Mouse (Mus musculus) E14TG2a.4 (cell line): Measurements from ENCODE around the gene Serf2.
A peak's percentile ranks its signal among the peaks of the same experiment; 100 is the strongest.
"Not testable (repeated sequence)": the region's sequence is repeated elsewhere in the genome, so short reads cannot be mapped to it uniquely, and the experiment has no call there.

Experiments used
- H3K27me3 ChIP-seq: 2 replicates; pipeline ENCODE4 v1.6.1; 2014; ENCODE audit warnings: low read length, control low read depth; ENCODE audit not compliant: insufficient read depth
- H3K36me3 ChIP-seq: 2 replicates; pipeline ENCODE4 v1.6.1; 2014; ENCODE audit warnings: low read length, control low read depth; ENCODE audit not compliant: insufficient read depth
- H3K4me1 ChIP-seq: replicated peaks from 2 replicates; pipeline ENCODE4 v1.6.1; 2014; ENCODE audit warnings: low read depth, low read length, control low read depth
- H3K4me3 ChIP-seq: replicated peaks from 2 replicates; pipeline ENCODE4 v1.5.1; 2014; ENCODE audit warnings: mild to moderate bottlenecking, low read length
- H3K9me3 ChIP-seq: 2 replicates; pipeline ENCODE4 v1.6.1; 2014; ENCODE audit warnings: low read length, control low read depth
- CTCF ChIP-seq: conservative IDR thresholded peaks from 2 replicates; pipeline ENCODE4 v1.5.1; 2014; ENCODE audit warnings: low read length
- NANOG ChIP-seq: IDR thresholded peaks from 2 replicates; pipeline ENCODE4 v1.6.1; 2014; ENCODE audit warnings: borderline replicate concordance, low read length, mixed read lengths
- POU5F1 ChIP-seq: IDR thresholded peaks from 2 replicates; pipeline ENCODE4 v1.6.1; 2014; ENCODE audit warnings: low read length, borderline replicate concordance

The Serf2 gene

DNA sequence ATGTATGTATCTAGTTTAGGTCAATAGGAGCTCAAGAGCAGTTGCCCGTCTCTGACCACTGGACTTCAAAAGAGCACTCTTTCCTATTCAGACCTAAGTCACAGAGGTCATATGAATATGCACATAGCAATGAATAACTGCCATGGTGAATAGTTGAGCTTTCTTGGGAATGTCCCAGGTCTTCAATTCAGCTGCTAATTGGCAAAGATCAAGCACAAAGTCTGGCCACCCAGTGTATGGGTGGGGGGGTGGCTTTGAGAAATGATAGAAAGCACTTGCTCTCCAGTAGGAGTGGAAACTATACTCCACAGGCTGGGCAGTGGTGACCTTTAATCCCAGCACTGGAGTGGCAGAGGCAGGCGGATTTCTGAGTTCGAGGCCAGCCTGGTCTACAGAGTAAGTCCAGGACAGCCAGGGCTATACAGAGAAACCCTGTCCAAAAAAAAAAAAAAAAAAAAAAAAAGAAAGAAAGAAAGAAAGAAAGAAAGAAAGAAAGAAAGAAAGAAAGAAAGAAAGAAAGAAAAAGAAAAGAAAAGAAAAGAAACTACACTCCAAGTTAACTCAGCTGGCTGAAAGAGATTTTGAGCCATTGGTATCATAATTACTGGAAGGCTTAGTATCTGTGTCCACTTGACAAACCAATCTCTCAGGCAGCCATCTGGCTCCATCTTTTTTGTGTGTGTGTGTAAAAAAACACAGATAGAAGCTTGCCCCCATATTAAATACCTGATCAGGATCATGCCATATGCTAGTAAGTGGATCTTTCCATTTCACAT is 28.7 kb downstream of the Serf2 start:
- H3K4me1 ChIP-seq: peaks cover 9% of the 10 kb centered on the region
- no peaks in the 10 kb centered on the region for H3K27me3 ChIP-seq
- no peak overlapping the region for H3K4me3 ChIP-seq
- H3K9me3 ChIP-seq: no peaks in the 10 kb centered on the region
- H3K36me3 ChIP-seq: no peaks in the 10 kb centered on the region
- TF ChIP-seq NANOG (no peak), CTCF (no peak), POU5F1 (no peak; the same call in 1 of the 2 replicates)

DNA sequence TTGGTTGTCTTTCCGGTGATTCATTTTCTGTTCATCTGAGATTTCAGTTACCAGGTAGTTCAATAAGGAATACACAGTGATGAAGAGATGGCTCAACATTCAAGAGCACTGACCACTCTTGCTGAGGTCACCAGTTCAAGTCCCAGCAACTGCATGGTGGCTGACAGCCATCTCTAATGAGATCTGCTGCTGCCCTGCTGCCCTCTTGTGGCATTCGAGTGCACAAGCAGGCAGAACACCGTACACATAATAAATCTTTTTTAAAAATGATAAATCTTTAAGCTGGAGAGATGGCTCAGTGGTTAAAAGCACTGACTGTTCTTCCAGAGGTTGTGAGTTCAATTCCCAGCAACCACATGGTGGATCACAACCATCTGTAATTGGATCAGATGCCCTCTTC is 31.5 kb downstream of the Serf2 start:
- Histone ChIP-seq H3K4me3 (no peak overlapping the region), H3K27me3 (no peaks in the 10 kb centered on the region), H3K4me1 (peaks cover 24% of the 10 kb centered on the region), H3K9me3 (no peaks in the 10 kb centered on the region), H3K36me3 (no peaks in the 10 kb centered on the region)
- TF ChIP-seq NANOG (no peak), CTCF (peak; percentile 53), POU5F1 (no peak)

DNA sequence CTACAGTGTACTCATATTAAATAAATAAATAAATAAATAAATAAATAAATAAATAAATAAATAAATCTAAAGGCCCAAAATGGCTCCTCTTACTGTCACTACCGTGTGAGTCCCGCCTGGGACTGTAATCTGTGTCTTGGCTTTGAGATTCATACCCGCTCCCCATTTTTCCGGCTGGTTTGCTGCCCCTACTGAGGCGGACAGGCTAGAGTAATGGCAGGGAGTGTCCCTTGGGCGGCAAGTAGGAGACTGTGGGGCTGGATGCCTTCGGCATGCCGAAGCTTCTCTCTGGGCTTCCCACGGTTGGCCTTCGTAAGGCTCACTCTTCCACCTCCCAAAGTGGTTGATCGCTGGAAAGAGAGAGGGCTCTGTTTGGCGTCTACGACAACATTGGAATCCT is 31.9 kb downstream of the Serf2 start:
- H3K4me3 ChIP-seq, H3K36me3 ChIP-seq, H3K9me3 ChIP-seq, H3K27me3 ChIP-seq: not testable (repeated sequence)
- H3K4me1 ChIP-seq: peaks cover 24% of the 10 kb centered on the region

DNA sequence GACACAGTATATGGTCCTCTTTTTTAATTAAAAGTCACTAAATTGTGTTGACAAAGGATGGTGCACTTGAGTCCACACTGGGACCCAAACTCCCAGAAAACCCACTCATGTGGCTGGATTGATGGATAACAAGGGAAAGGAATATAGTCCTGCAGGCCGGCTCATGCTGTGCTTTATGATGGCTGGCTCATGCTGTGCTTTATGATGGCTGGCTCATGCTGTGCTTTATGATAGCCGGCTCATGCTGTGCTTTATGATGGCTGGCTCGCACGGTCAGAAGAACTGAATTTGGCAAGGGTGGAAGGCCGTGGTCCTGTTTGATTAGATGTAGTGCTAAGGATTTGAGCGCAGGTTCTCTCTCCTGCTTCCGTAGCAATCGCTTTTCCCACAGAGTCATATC is 34.6 kb downstream of the Serf2 start:
- H3K4me3 ChIP-seq: no peak overlapping the region
- H3K4me1 ChIP-seq: peaks cover 17% of the 10 kb centered on the region
- H3K27me3 ChIP-seq: no peaks in the 10 kb centered on the region
- TF ChIP-seq NANOG (peak; percentile 91), CTCF (no peak)
- H3K9me3 ChIP-seq: no peaks in the 10 kb centered on the region
- H3K36me3 ChIP-seq: no peaks in the 10 kb centered on the region

DNA sequence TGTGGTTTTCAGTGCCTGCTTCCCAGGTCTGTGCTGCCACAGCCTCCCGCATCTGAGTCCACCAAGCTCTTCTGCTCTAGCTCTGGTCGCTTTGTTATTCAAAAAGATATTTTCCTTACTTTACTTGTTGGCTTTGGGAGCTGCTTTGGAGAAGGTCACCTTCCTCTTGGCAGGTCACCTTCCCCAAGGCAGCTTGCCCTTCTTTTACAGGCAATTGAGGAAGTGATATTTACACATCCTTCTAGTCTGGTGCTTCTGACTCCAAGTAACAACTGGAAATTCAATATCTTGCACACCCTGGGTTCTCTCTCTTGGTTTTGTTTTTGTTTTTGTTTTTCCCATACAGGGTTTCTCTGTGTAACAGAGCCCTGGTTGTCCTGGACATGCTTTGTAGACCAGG is 35.4 kb downstream of the Serf2 start:
- H3K4me1 ChIP-seq: peaks cover 17% of the 10 kb centered on the region
- not testable (repeated sequence) for H3K9me3 ChIP-seq, H3K27me3 ChIP-seq, H3K4me3 ChIP-seq, H3K36me3 ChIP-seq

DNA sequence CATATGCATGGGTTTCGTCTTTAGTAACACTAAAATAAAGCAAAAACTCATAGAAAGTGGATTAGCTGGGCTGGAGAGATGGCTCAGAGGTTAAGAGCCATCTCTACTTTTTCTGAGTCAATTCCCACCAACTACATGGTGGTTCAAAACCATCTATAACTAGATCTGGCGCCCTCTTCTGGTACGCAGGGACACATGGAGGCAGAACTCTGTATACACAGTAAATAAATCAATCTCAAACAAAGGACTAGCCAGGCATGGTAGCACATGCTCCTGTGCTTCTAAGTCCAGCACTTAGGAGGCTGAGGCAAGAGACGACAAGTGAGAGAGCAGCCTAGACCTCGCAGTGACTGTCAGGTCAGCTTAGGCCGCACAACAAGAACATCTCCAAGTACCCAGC is 52.6 kb downstream of the Serf2 start:
- not testable (repeated sequence) for H3K27me3 ChIP-seq, H3K4me1 ChIP-seq, H3K9me3 ChIP-seq, H3K4me3 ChIP-seq
- H3K36me3 ChIP-seq: peaks cover 14% of the 10 kb centered on the region

DNA sequence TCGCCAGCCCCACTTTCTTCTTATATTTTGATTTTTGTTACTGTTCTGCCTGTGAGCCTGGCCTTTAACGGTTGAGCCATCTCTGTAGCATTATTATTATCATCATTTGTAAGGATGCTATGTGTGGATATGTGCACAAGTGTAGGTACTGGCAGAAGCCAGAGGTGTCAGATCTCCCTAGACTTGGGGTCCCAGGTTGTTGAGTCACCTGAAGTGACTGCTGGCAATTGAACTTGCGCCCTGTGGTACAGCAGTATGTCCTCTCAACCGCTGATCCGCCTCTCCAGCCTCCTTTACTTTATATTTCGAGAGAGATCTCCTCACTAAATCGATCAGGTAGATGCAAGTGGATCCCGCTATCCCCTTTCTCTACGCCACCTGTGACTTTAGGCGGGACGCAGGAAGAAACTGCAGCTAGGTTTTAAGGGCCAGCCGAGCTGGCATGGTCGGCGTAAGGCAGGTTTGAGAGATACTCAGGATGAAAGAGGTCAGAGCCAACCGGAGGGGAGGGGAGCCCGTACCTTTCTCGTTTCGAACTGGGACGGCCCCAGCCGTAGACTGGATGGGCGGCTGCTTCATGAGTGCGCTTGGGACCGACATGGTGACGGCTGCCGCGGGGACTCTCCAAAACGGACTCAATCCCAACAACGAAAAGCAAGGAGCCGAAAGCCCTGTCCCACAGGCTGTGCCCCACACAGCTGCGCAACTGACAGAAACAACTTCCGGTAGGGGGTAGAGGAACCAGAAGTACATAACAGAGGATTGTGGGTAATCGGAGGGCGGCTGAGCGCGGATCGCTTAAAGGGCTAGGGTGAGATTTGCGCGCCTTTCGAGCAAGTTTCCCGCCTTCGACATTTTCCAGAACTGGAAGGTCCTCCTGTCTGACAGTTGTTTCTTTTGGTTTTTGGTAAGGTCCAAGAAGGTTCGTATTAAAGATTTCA is 57.2 kb downstream of the Serf2 start, which contains the start of the genes Mfap1a and Wdr76:
Mfap1a (minus strand) TSS at position 724 of the 941 bp plus-strand sequence.
Wdr76 (plus strand) TSS at position 782 of the 941 bp plus-strand sequence.
- not testable (repeated sequence) for H3K27me3 ChIP-seq, H3K9me3 ChIP-seq

DNA sequence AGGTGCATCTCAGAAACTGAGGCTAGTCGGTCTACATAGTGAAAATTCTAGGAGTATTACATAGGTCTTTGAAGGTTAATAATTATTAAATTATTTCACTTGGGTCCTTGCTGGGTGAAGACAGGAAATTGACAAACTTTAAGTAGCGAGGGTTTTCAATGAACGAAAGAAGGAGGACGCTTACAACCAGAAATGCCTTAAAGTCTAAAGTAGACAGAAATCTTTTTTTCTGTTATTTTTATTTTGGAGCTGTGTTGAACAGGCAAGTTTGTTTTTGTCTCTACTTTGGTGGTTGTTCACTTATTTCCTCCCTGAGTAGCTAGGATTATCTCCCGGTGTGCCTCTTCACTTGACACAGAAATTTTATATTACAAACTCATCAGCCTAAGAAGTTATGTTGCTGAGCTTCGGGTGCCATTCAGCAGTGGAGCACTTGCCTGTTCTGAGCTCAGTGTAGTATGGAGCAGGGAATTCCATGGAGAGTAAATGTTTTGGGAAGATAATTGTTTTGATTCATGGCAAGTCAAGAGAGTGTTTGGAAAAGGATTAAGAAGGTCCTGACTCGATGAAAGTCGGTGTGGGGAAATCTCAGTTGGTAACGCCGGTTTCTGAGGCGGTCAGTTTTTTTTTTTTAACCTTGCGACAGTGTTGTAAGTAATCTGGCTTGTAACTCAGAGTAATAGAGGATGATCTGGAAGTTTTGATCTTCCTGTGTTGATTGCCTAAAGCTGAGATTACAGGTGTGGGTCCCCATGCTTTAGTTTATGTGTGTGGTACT is 58.4 kb downstream of the Serf2 start:
- TF ChIP-seq NANOG (no peak), CTCF (no peak), POU5F1 (no peak)
- Histone ChIP-seq H3K9me3 (no peaks in the 10 kb centered on the region), H3K36me3 (peaks cover 28% of the 10 kb centered on the region), H3K27me3 (no peaks in the 10 kb centered on the region), H3K4me1 (peaks cover 57% of the 10 kb centered on the region), H3K4me3 (peak overlapping the region; percentile 88)

More for the DNA sequence above, 57.2 kb downstream of the Serf2 start, which contains the start of the genes Mfap1a and Wdr76:
- H3K36me3 ChIP-seq: peaks cover 20% of the 10 kb centered on the region
- H3K4me1 ChIP-seq: peaks cover 46% of the 10 kb centered on the region
- H3K4me3 ChIP-seq: peak within 1 kb of the TSS; percentile 88
